Mouse (Mus musculus): Measurements from ENCODE around the gene Batf.

DNA sequence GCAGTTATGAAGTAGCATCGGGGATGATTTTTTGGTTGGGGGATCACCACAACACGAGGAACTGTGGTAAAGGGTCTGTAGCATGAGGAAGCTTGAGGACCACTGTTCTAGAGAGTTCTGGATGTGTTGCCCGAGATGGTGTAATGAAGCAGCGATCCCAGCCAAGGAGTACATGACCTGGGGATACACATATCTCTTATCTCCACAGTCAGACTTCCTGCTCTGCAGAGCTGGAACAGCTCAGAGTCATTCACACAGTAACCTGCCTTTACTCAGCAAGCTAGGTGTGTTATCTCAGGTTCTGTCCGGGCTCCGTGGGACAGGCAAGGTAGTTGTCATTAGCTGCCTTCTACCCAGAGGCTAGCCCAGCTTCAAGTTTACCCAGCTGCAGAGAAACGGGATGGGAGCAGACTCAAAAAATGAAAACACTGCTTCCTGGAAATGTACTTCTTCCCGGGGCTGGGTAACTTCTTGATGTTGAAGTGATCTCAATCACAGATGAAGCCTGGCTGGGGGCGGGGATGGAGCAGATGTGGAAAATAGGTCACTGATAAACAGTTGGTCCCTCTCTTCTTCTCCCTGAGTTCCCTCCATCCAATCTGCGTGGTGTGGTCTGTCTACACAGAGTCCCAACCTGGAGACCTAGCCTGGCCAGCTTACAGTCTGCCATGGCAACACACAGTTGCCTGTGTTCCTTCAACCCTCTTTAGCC, 45.5 kb upstream of the Batf start:
- no peak for TF ChIP-seq USF1 (IDR thresholded peaks at IDR 0.05; ENCODE audit: low read depth)
- no peak for TF ChIP-seq CTCF (IDR thresholded peaks at IDR 0.05; ENCODE audit: control insufficient read depth, insufficient read depth, insufficient read length)

Measured in C2C12 (cell line).